Mouse (Mus musculus): ENCODE data around the gene Ccdc47. TPM values are rescaled to one million over a fixed set of nuclear protein-coding genes. Genes with fewer than 3 reads are reported as not detected.

The Ccdc47 gene
- 94.0 and 97.3 TPM in 2 replicates for polyA plus RNA-seq (2015; fragmentation: Nextera tagmentation; extraction: Ambion mirVana)

DNA sequence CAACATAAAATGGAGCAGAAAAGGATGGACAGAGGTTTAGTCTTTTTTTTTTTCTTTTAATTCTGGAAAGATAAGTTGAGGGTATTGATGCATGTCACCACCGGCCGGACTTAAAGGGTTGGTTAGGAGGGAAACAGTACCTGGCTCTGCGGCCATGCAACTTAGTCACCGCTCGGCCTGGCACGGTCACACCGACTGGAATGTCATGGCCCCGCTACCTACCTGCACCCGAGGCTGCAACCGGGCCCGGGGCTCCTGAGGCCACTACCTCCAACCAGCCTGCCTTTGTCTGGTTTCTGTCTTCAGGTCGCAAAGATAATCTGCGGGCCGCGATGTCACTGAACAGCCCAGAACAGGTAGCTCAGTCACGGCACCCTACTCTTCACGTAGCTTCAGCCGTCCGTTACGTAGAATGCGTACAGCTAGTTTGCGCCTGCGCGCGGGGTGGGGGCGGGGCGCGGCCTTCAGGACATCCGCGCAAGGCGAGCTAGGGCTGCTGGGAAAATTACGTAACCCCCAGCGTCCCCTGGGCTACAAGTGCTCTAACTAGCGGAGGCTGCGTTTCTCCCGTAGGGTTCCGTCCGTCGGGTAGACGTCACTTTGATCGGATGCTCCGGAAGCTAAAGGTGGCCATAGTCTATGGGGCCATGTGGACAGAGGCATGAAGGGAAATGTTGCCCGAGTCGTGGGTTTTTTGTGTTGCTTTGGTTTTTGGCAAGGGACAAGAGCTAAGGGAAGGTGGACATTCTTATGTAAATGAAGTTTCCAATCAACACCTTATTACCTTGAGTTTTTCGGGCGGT, at the start of gene Ccdc47:
Ccdc47 (minus strand) TSS at position 418 of the 803 bp plus-strand sequence.
- WGBS: under 1% methylated on average over 46 of the region's 46 CpGs
- Histone ChIP-seq H3K36me3 (ENCODE audit: control insufficient read depth, insufficient read depth, low read length) (no peaks in the 10 kb centered on the region), H3K4me3 (ENCODE audit: low read length) (peak within 1 kb of the TSS; percentile 99), H3K27me3 (replicated peaks; ENCODE audit: control insufficient read depth, insufficient read depth, low read length) (no peaks in the 10 kb centered on the region), H3K4me2 (ENCODE audit: low read depth, low read length) (peak within 1 kb of the TSS; percentile 58), H3K9me3 (ENCODE audit: control insufficient read depth, low read length) (no peaks in the 10 kb centered on the region), H3K9ac (ENCODE audit: low read depth, low read length) (peak within 1 kb of the TSS; percentile 99), H3K4me1 (ENCODE audit: control insufficient read depth, insufficient read depth, low read length) (peaks cover 18% of the 10 kb centered on the region), H3K27ac (ENCODE audit: low read length) (peak within 1 kb of the TSS; percentile 98)
- peak; percentile 98 for ATAC-seq

DNA sequence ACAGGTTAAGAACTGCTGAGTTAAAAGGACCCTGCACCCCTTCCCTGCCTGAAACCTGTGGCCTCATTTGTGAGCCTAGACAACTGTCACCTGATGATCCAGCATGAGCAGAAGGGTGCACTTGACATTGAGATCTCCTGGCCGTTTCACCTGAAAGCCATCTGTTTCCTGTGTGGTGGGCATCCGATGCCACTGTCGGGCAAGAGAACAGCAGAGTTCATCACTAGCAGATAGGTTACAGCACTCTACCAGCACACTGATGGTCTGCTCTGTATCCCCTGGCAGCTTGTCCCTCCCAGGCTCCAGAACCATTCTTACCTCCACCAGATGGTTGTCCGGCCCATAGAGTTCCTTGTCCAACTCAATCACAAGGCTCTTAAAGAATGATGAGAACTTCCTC, 49.4 kb upstream of the Ccdc47 start:
- no peak for ATAC-seq
- 86% methylated on average over 4 of the region's 4 CpGs for WGBS
- Histone ChIP-seq H3K9ac (ENCODE audit: low read depth, low read length) (no peak overlapping the region), H3K4me1 (ENCODE audit: control insufficient read depth, insufficient read depth, low read length) (peaks cover 28% of the 10 kb centered on the region), H3K4me3 (ENCODE audit: low read length) (no peak overlapping the region), H3K27me3 (replicated peaks; ENCODE audit: control insufficient read depth, insufficient read depth, low read length) (no peaks in the 10 kb centered on the region), H3K4me2 (ENCODE audit: low read depth, low read length) (no peak overlapping the region), H3K36me3 (ENCODE audit: control insufficient read depth, insufficient read depth, low read length) (peaks cover 43% of the 10 kb centered on the region), H3K27ac (ENCODE audit: low read length) (no peak overlapping the region), H3K9me3 (ENCODE audit: control insufficient read depth, low read length) (no peaks in the 10 kb centered on the region)

DNA sequence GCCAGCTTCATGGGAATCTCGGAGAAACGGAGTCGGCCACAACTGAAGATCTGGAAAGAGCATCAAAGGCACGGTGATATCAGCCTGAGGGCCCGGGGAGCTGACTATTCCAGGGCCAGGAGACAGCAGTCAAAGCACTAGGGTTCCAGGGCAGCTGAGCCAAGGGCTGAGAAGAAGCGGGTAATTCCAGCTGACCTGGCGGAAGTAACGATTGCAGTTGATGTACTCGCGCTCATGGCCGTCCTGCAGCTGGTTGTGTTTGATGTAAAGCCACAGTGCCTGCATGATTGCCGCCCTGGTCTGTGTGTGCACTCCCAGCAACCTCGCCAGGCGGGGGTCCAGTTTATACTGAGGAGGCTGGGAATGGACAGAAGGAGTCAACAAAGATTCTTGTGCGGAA, 48.8 kb upstream of the Ccdc47 start:
- Histone ChIP-seq H3K9ac (ENCODE audit: low read depth, low read length) (no peak overlapping the region), H3K9me3 (ENCODE audit: control insufficient read depth, low read length) (no peaks in the 10 kb centered on the region), H3K27me3 (replicated peaks; ENCODE audit: control insufficient read depth, insufficient read depth, low read length) (no peaks in the 10 kb centered on the region), H3K36me3 (ENCODE audit: control insufficient read depth, insufficient read depth, low read length) (peaks cover 43% of the 10 kb centered on the region), H3K4me1 (ENCODE audit: control insufficient read depth, insufficient read depth, low read length) (peaks cover 22% of the 10 kb centered on the region), H3K4me2 (ENCODE audit: low read depth, low read length) (no peak overlapping the region), H3K27ac (ENCODE audit: low read length) (no peak overlapping the region), H3K4me3 (ENCODE audit: low read length) (no peak overlapping the region)
- WGBS: 89% methylated on average over 15 of the region's 15 CpGs
- no peak for ATAC-seq

DNA sequence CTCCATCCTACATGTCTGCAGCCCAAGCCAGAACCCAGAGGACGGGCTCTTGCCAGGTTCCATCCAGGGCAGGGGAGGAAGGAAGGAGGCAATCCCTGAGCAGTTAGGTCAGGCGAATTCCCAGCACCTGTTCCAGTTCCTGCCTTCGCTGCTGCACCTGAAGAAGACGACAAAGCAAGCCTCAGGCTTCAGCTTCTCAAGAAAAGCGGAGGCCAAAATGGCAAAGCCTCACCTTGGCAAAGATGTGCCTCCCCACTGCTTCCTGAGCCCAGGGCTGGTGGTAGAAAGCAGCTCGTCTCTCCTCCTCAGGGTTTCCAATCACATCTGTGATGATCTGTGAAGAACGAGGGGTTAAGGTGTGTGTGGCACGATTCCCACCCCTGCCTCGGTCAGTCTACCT, 47.8 kb upstream of the Ccdc47 start:
- 84% methylated on average over 9 of the region's 9 CpGs for WGBS
- H3K4me1 ChIP-seq (ENCODE audit: control insufficient read depth, insufficient read depth, low read length): peaks cover 15% of the 10 kb centered on the region
- H3K4me2 ChIP-seq (ENCODE audit: low read depth, low read length): no peak overlapping the region
- no peaks in the 10 kb centered on the region for H3K27me3 ChIP-seq (replicated peaks; ENCODE audit: control insufficient read depth, insufficient read depth, low read length)
- no peaks in the 10 kb centered on the region for H3K9me3 ChIP-seq (ENCODE audit: control insufficient read depth, low read length)
- ATAC-seq: no peak
- H3K36me3 ChIP-seq (ENCODE audit: control insufficient read depth, insufficient read depth, low read length): peaks cover 43% of the 10 kb centered on the region
- H3K4me3 ChIP-seq (ENCODE audit: low read length): no peak overlapping the region
- H3K27ac ChIP-seq (ENCODE audit: low read length): no peak overlapping the region
- H3K9ac ChIP-seq (ENCODE audit: low read depth, low read length): no peak overlapping the region

DNA sequence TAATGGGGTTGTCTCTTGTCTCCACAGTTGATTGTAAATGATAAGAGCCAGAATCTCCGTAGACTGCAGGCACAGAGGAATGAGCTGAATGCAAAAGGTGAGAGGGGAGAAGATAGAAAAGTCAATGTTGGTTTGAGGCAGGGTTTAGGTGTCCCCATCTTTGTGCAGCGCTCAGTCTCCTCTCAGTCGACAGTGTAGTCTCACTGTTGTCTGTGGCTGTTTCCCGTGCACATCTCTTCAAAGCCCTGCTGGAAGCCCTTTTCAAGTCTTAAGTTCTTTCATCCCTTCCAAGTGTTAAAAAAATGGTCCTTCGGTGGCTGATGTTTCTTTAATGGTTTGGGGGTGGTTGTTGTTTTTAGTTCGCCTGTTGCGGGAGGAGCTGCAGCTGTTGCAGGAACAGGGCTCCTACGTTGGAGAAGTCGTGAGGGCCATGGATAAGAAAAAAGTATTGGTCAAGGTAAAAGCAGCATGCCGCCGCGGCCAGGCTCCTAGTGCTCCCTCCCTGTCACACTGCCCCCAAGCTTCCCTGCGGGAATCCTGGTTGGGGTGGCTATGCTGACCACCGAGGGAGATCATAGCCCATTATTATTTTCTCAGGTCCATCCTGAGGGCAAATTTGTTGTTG, 44.8 kb upstream of the Ccdc47 start:
- H3K4me1 ChIP-seq (ENCODE audit: control insufficient read depth, insufficient read depth, low read length): peaks cover 5% of the 10 kb centered on the region; the same call in 1 of the 2 replicates
- peaks cover 35% of the 10 kb centered on the region for H3K36me3 ChIP-seq (ENCODE audit: control insufficient read depth, insufficient read depth, low read length)
- no peak overlapping the region for H3K4me2 ChIP-seq (ENCODE audit: low read depth, low read length)
- no peak overlapping the region for H3K4me3 ChIP-seq (ENCODE audit: low read length)
- ATAC-seq: no peak
- H3K9ac ChIP-seq (ENCODE audit: low read depth, low read length): no peak overlapping the region
- H3K27me3 ChIP-seq (replicated peaks; ENCODE audit: control insufficient read depth, insufficient read depth, low read length): no peaks in the 10 kb centered on the region
- no peak overlapping the region for H3K27ac ChIP-seq (ENCODE audit: low read length)
- 82% methylated on average over 14 of the region's 14 CpGs for WGBS
- no peaks in the 10 kb centered on the region for H3K9me3 ChIP-seq (ENCODE audit: control insufficient read depth, low read length)

DNA sequence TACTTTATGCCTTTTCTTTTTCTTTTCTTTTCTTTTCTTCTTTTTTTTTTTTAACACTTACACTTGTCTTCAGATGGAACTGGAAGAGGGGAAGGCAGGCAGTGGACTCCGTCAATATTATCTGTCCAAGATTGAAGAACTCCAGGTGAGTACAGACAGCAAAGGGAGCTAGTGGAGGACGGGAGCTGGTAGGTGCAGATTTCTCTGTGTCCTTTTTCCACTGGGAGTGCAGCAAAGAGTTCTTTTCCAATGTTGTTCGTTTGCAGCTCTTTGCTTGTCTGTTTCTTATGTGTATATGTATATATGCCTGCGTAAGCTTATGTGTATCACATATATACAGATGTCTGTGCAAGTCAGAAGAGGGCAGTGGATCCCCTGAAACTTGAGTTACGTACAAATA, 40.6 kb upstream of the Ccdc47 start:
- Histone ChIP-seq H3K27ac (ENCODE audit: low read length) (no peak overlapping the region), H3K9ac (ENCODE audit: low read depth, low read length) (peak overlapping the region; percentile 84), H3K4me1 (ENCODE audit: control insufficient read depth, insufficient read depth, low read length) (peaks cover 12% of the 10 kb centered on the region), H3K4me2 (ENCODE audit: low read depth, low read length) (peak overlapping the region; percentile 94), H3K36me3 (ENCODE audit: control insufficient read depth, insufficient read depth, low read length) (peaks cover 3% of the 10 kb centered on the region; the same call in 1 of the 2 replicates), H3K27me3 (replicated peaks; ENCODE audit: control insufficient read depth, insufficient read depth, low read length) (no peaks in the 10 kb centered on the region), H3K9me3 (ENCODE audit: control insufficient read depth, low read length) (no peaks in the 10 kb centered on the region), H3K4me3 (ENCODE audit: low read length) (peak overlapping the region; percentile 66)
- 63% methylated on average over 5 of the region's 5 CpGs for WGBS
- ATAC-seq: no peak

DNA sequence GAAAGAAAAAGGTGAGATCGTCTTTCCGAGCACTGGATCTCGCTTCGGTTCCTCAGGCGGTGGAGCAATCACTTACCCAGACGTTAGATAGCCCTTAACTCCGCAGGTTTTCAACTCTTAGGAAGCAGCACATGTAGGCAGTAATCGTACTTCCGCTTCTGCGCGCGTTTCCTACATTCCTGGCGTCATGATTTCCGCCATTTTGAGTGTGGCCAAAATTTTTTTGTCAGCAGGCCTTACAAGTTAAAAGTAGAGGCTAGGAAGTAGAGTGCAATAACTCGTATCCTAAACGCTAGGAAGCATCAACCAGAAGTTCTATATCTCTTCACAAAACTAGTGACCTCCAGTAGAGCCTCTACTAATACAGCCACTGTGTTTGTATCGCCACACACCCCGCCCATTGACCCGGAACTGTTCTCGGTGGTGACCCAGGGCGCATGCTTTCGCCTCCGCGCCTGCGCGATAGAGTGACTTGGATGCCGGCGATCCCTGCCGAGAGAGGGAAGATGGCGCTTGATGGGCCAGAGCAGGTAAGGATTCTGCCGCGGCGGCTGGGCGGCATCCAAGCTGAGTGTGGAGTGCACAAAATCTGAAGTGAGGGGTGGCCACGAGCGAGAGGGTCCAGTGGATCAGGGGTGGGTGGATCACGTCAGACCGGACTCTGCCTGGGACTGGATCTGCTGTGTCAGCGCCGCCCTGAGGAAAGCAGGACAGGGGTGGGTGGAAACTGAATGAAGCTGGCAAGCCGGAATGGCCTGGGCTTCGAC, 39.7 kb upstream of the Ccdc47 start, which contains the start of the genes Ftsj3 and Psmc5:
Ftsj3 (minus strand) TSS at position 395 of the 767 bp plus-strand sequence.
Psmc5 (plus strand) TSS at position 470 of the 767 bp plus-strand sequence.
- H3K4me2 ChIP-seq (ENCODE audit: low read depth, low read length): peak within 1 kb of the TSS; percentile 94
- H3K4me3 ChIP-seq (ENCODE audit: low read length): peak within 1 kb of the TSS; percentile 66
- H3K27ac ChIP-seq (ENCODE audit: low read length): peak within 1 kb of the TSS; percentile 72
- H3K27me3 ChIP-seq (replicated peaks; ENCODE audit: control insufficient read depth, insufficient read depth, low read length): no peaks in the 10 kb centered on the region
- peak within 1 kb of the TSS; percentile 84 for H3K9ac ChIP-seq (ENCODE audit: low read depth, low read length)
- H3K36me3 ChIP-seq (ENCODE audit: control insufficient read depth, insufficient read depth, low read length): peaks cover 4% of the 10 kb centered on the region; the same call in 1 of the 2 replicates
- peak; percentile 98 for ATAC-seq
- H3K9me3 ChIP-seq (ENCODE audit: control insufficient read depth, low read length): no peaks in the 10 kb centered on the region
- peaks cover 12% of the 10 kb centered on the region for H3K4me1 ChIP-seq (ENCODE audit: control insufficient read depth, insufficient read depth, low read length)
- WGBS: under 1% methylated on average over 42 of the region's 42 CpGs

DNA sequence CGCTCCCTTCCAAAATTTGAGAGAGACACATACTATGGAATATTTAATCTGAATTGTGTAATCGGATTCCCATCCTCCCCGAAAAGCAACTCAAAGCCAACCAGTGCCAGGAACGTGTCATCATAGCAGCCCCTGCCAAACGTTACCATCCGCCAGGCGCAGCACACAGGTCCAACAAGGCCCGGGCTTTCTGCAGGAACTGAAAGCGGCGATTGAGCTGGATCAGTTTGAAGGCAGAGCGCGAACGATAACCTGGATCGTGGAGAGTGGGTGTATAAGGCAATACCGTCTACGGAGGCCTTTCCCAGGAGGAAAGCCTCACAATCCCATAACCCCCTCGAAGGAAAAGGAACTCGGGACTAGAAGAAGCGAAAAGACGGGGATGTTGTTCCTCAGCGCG, 39.0 kb upstream of the Ccdc47 start:
- Histone ChIP-seq H3K27me3 (replicated peaks; ENCODE audit: control insufficient read depth, insufficient read depth, low read length) (no peaks in the 10 kb centered on the region), H3K27ac (ENCODE audit: low read length) (peak overlapping the region; percentile 52; the same call in 1 of the 2 replicates), H3K36me3 (ENCODE audit: control insufficient read depth, insufficient read depth, low read length) (peaks cover 10% of the 10 kb centered on the region; the same call in 1 of the 2 replicates), H3K9ac (ENCODE audit: low read depth, low read length) (peak overlapping the region; percentile 84), H3K4me2 (ENCODE audit: low read depth, low read length) (peak overlapping the region; percentile 94), H3K4me3 (ENCODE audit: low read length) (peak overlapping the region; percentile 66), H3K9me3 (ENCODE audit: control insufficient read depth, low read length) (no peaks in the 10 kb centered on the region), H3K4me1 (ENCODE audit: control insufficient read depth, insufficient read depth, low read length) (peaks cover 12% of the 10 kb centered on the region)
- 2% methylated on average over 22 of the region's 22 CpGs for WGBS
- ATAC-seq: no peak

DNA sequence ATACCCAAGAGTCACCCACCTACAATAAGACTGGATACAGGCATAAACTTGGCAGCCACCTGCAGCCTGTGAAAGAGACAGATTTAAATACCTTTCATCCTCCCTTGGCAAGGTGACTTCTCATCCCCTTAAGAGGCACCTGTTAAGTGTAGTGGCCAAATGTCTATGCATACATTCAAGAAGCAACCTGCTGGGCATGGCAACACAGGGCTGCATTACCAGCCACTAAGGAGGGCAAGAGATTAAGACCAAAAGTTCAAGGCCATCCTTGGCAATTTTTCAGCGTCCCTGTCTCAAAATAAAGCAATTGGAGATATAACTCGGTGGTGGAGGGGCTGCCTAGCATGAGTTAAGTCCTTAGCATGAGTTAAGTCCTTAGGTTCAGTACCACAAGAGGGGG, 38.6 kb upstream of the Ccdc47 start:
- Histone ChIP-seq H3K9me3 (ENCODE audit: control insufficient read depth, low read length) (no peaks in the 10 kb centered on the region), H3K9ac (ENCODE audit: low read depth, low read length) (peak overlapping the region; percentile 84), H3K27me3 (replicated peaks; ENCODE audit: control insufficient read depth, insufficient read depth, low read length) (no peaks in the 10 kb centered on the region), H3K36me3 (ENCODE audit: control insufficient read depth, insufficient read depth, low read length) (peaks cover 15% of the 10 kb centered on the region; the same call in 1 of the 2 replicates), H3K4me1 (ENCODE audit: control insufficient read depth, insufficient read depth, low read length) (peaks cover 12% of the 10 kb centered on the region), H3K27ac (ENCODE audit: low read length) (no peak overlapping the region), H3K4me3 (ENCODE audit: low read length) (peak overlapping the region; percentile 66), H3K4me2 (ENCODE audit: low read depth, low read length) (peak overlapping the region; percentile 94)
- WGBS: 22% methylated on average over 2 of the region's 2 CpGs
- no peak for ATAC-seq
